Mouse (Mus musculus): ENCODE measurements around the gene Rasgef1a. TPM values are rescaled to one million over a fixed set of nuclear protein-coding genes. Genes with fewer than 3 reads are reported as not detected.

Rasgef1a gene
- polyA plus RNA-seq, 1 experiment from 2014 or later, result 0.15 TPM

- ATAC-seq (ENCODE audit: low FRiP score) (peak; percentile 67), DNase-seq (ENCODE audit: low spot score, missing footprints) (peak; percentile 82)
- Histone ChIP-seq H3K27me3 (ENCODE audit: control insufficient read depth, insufficient read depth, low read length) (peaks cover 19% of the 10 kb centered on the region), H3K27ac (ENCODE audit: low read depth, low read length) (no peak overlapping the region), H3K4me1 (ENCODE audit: control insufficient read depth, insufficient read depth, low read length) (peaks cover 18% of the 10 kb centered on the region), H3K9ac (ENCODE audit: low read length) (no peak overlapping the region), H3K4me3 (ENCODE audit: low read depth, low read length) (no peak overlapping the region), H3K9me3 (ENCODE audit: control insufficient read depth, low read length) (no peaks in the 10 kb centered on the region), H3K4me2 (no peak overlapping the region), H3K36me3 (ENCODE audit: control insufficient read depth, insufficient read depth, low read length) (no peaks in the 10 kb centered on the region)
- 54% methylated on average over 3 of the region's 3 CpGs for WGBS
These were observed 4.7 kb downstream of the Rasgef1a start for GRCm38 (mm10) chr6:118015971-118016370.

GRCm38 (mm10) chr6:118018666-118019065 is 7.4 kb downstream of the Rasgef1a start:
- no peak overlapping the region for H3K4me3 ChIP-seq (ENCODE audit: low read depth, low read length)
- no peaks in the 10 kb centered on the region for H3K9me3 ChIP-seq (ENCODE audit: control insufficient read depth, low read length)
- no peaks in the 10 kb centered on the region; the same call in 1 of the 2 replicates for H3K27me3 ChIP-seq (ENCODE audit: control insufficient read depth, insufficient read depth, low read length)
- H3K27ac ChIP-seq (ENCODE audit: low read depth, low read length), result no peak overlapping the region
- H3K9ac ChIP-seq (ENCODE audit: low read length), result no peak overlapping the region
- H3K4me2 ChIP-seq, result no peak overlapping the region
- no peak for ATAC-seq (ENCODE audit: low FRiP score)
- DNase-seq (ENCODE audit: low spot score, missing footprints), result no peak
- no peaks in the 10 kb centered on the region for H3K36me3 ChIP-seq (ENCODE audit: control insufficient read depth, insufficient read depth, low read length)
- peaks cover 14% of the 10 kb centered on the region for H3K4me1 ChIP-seq (ENCODE audit: control insufficient read depth, insufficient read depth, low read length)
- 73% methylated on average over 5 of the region's 5 CpGs for WGBS

- H3K36me3 ChIP-seq (ENCODE audit: control insufficient read depth, insufficient read depth, low read length), result no peaks in the 10 kb centered on the region
- peaks cover 14% of the 10 kb centered on the region for H3K4me1 ChIP-seq (ENCODE audit: control insufficient read depth, insufficient read depth, low read length)
- DNase-seq (ENCODE audit: low spot score, missing footprints), result peak; percentile 87
- no peaks in the 10 kb centered on the region; the same call in 1 of the 2 replicates for H3K27me3 ChIP-seq (ENCODE audit: control insufficient read depth, insufficient read depth, low read length)
- 20% methylated on average over 7 of the region's 7 CpGs for WGBS
- H3K9me3 ChIP-seq (ENCODE audit: control insufficient read depth, low read length), result no peaks in the 10 kb centered on the region
- no peak overlapping the region for H3K4me3 ChIP-seq (ENCODE audit: low read depth, low read length)
- 0 out of 2 replicates have a peak overlapping the region, but pooled peaks have one; percentile 21 for H3K9ac ChIP-seq (ENCODE audit: low read length)
- ATAC-seq (ENCODE audit: low FRiP score), result peak; percentile 34; the same call in 1 of the 2 replicates
- H3K27ac ChIP-seq (ENCODE audit: low read depth, low read length), result no peak overlapping the region
- no peak overlapping the region for H3K4me2 ChIP-seq
These were observed 8.3 kb downstream of the Rasgef1a start for GRCm38 (mm10) chr6:118019569-118019968.

GRCm38 (mm10) chr6:118022898-118023635 is 11.8 kb downstream of the Rasgef1a start:
- Histone ChIP-seq H3K4me1 (ENCODE audit: control insufficient read depth, insufficient read depth, low read length) (peaks cover 6% of the 10 kb centered on the region; the same call in 1 of the 2 replicates), H3K36me3 (ENCODE audit: control insufficient read depth, insufficient read depth, low read length) (no peaks in the 10 kb centered on the region), H3K4me2 (no peak overlapping the region), H3K9ac (ENCODE audit: low read length) (no peak overlapping the region), H3K4me3 (ENCODE audit: low read depth, low read length) (no peak overlapping the region), H3K9me3 (ENCODE audit: control insufficient read depth, low read length) (no peaks in the 10 kb centered on the region), H3K27ac (ENCODE audit: low read depth, low read length) (no peak overlapping the region), H3K27me3 (ENCODE audit: control insufficient read depth, insufficient read depth, low read length) (no peaks in the 10 kb centered on the region)
- no peak for ATAC-seq (ENCODE audit: low FRiP score)
- 78% methylated on average over 15 of the region's 15 CpGs for WGBS
- peak; percentile 59 for DNase-seq (ENCODE audit: low spot score, missing footprints)

GRCm38 (mm10) chr6:118027036-118027435 is 15.8 kb downstream of the Rasgef1a start:
- H3K9ac ChIP-seq (ENCODE audit: low read length), result no peak overlapping the region
- no peaks in the 10 kb centered on the region for H3K9me3 ChIP-seq (ENCODE audit: control insufficient read depth, low read length)
- H3K27me3 ChIP-seq (ENCODE audit: control insufficient read depth, insufficient read depth, low read length), result no peaks in the 10 kb centered on the region
- no peak overlapping the region for H3K4me2 ChIP-seq
- H3K4me1 ChIP-seq (ENCODE audit: control insufficient read depth, insufficient read depth, low read length), result no peaks in the 10 kb centered on the region
- whole genome bisulfite sequencing, result 84% methylated on average over 3 of the region's 3 CpGs
- H3K36me3 ChIP-seq (ENCODE audit: control insufficient read depth, insufficient read depth, low read length), result no peaks in the 10 kb centered on the region
- ATAC-seq (ENCODE audit: low FRiP score) (no peak), DNase-seq (ENCODE audit: low spot score, missing footprints) (no peak)
- H3K4me3 ChIP-seq (ENCODE audit: low read depth, low read length), result no peak overlapping the region
- no peak overlapping the region for H3K27ac ChIP-seq (ENCODE audit: low read depth, low read length)

- WGBS, result no CpG with 5 or more reads among the region's 1 CpGs
- ATAC-seq (ENCODE audit: low FRiP score), result no peak
- H3K9me3 ChIP-seq (ENCODE audit: control insufficient read depth, low read length), result no peaks in the 10 kb centered on the region
- H3K4me2 ChIP-seq, result no peak overlapping the region
- no peak overlapping the region for H3K4me3 ChIP-seq (ENCODE audit: low read depth, low read length)
- no peaks in the 10 kb centered on the region for H3K36me3 ChIP-seq (ENCODE audit: control insufficient read depth, insufficient read depth, low read length)
- DNase-seq (ENCODE audit: low spot score, missing footprints), result no peak
- H3K27ac ChIP-seq (ENCODE audit: low read depth, low read length), result no peak overlapping the region
- H3K9ac ChIP-seq (ENCODE audit: low read length), result no peak overlapping the region
- H3K4me1 ChIP-seq (ENCODE audit: control insufficient read depth, insufficient read depth, low read length), result no peaks in the 10 kb centered on the region
- no peaks in the 10 kb centered on the region for H3K27me3 ChIP-seq (ENCODE audit: control insufficient read depth, insufficient read depth, low read length)
These were observed 20.2 kb downstream of the Rasgef1a start for GRCm38 (mm10) chr6:118031467-118031866.

- H3K36me3 ChIP-seq (ENCODE audit: control insufficient read depth, insufficient read depth, low read length), result no peaks in the 10 kb centered on the region
- ATAC-seq (ENCODE audit: low FRiP score) (no peak), DNase-seq (ENCODE audit: low spot score, missing footprints) (no peak)
- 78% methylated on average over 6 of the region's 6 CpGs for WGBS
- H3K27me3 ChIP-seq (ENCODE audit: control insufficient read depth, insufficient read depth, low read length), result no peaks in the 10 kb centered on the region
- no peak overlapping the region for H3K9ac ChIP-seq (ENCODE audit: low read length)
- no peak overlapping the region for H3K27ac ChIP-seq (ENCODE audit: low read depth, low read length)
- no peaks in the 10 kb centered on the region for H3K4me1 ChIP-seq (ENCODE audit: control insufficient read depth, insufficient read depth, low read length)
- no peak overlapping the region for H3K4me3 ChIP-seq (ENCODE audit: low read depth, low read length)
- H3K9me3 ChIP-seq (ENCODE audit: control insufficient read depth, low read length), result no peaks in the 10 kb centered on the region
- H3K4me2 ChIP-seq, result no peak overlapping the region
These were observed 24.4 kb downstream of the Rasgef1a start for GRCm38 (mm10) chr6:118035639-118036038.

- Histone ChIP-seq H3K27ac (ENCODE audit: low read depth, low read length) (no peak overlapping the region), H3K4me2 (no peak overlapping the region), H3K4me1 (ENCODE audit: control insufficient read depth, insufficient read depth, low read length) (no peaks in the 10 kb centered on the region), H3K27me3 (ENCODE audit: control insufficient read depth, insufficient read depth, low read length) (no peaks in the 10 kb centered on the region), H3K9ac (ENCODE audit: low read length) (no peak overlapping the region), H3K4me3 (ENCODE audit: low read depth, low read length) (no peak overlapping the region), H3K36me3 (ENCODE audit: control insufficient read depth, insufficient read depth, low read length) (no peaks in the 10 kb centered on the region), H3K9me3 (ENCODE audit: control insufficient read depth, low read length) (no peaks in the 10 kb centered on the region)
- DNase-seq (ENCODE audit: low spot score, missing footprints) (no peak), ATAC-seq (ENCODE audit: low FRiP score) (no peak)
- WGBS, result 81% methylated on average over 9 of the region's 9 CpGs
These were observed 25.0 kb downstream of the Rasgef1a start for GRCm38 (mm10) chr6:118036118-118036805.

GRCm38 (mm10) chr6:118036866-118037265 is 25.6 kb downstream of the Rasgef1a start:
- Histone ChIP-seq H3K4me2 (no peak overlapping the region), H3K4me3 (ENCODE audit: low read depth, low read length) (no peak overlapping the region), H3K27me3 (ENCODE audit: control insufficient read depth, insufficient read depth, low read length) (no peaks in the 10 kb centered on the region), H3K27ac (ENCODE audit: low read depth, low read length) (no peak overlapping the region), H3K4me1 (ENCODE audit: control insufficient read depth, insufficient read depth, low read length) (no peaks in the 10 kb centered on the region), H3K36me3 (ENCODE audit: control insufficient read depth, insufficient read depth, low read length) (no peaks in the 10 kb centered on the region), H3K9ac (ENCODE audit: low read length) (no peak overlapping the region), H3K9me3 (ENCODE audit: control insufficient read depth, low read length) (no peaks in the 10 kb centered on the region)
- 68% methylated on average over 5 of the region's 5 CpGs for WGBS
- DNase-seq (ENCODE audit: low spot score, missing footprints), result no peak
- ATAC-seq (ENCODE audit: low FRiP score), result no peak

Data from midbrain, embryonic 11.5 days (tissue).